Mouse (Mus musculus): ENCODE results near the gene Ptprm.

DNA sequence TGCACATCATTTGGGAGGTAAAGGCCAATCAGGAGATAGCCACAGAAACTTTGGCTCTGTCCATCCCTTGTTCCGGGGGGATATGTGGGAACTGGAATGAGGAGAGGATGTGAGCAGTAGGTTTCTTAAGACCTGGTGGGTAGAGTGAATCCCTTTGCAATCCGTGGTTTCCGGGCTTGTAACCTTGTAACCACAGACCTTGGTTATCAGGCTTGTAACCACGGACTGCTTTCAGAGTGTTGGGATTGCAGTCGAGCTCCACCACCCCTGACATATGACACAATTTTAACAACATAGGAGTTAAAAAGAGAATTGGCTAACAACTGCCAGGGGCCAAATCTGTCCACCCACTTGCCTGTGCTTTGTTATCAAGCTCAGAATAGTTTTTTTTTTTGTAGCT lies 270.2 kb downstream of the Ptprm start:
- TF ChIP-seq CTCF (IDR thresholded peaks at IDR 0.05; ENCODE audit: control insufficient read depth, insufficient read depth, insufficient replicate concordance, low read depth, low read length) (no peak), POLR2A (IDR thresholded peaks at IDR 0.05; ENCODE audit: control insufficient read depth, low read depth, low read length) (no peak)
